Mouse (Mus musculus): ENCODE results near the gene Ceacam1.
A peak's percentile ranks its signal among the peaks of the same experiment; 100 is the strongest.
"Not testable (repeated sequence)": the region's sequence is repeated elsewhere in the genome, so short reads cannot be mapped to it uniquely, and the experiment has no call there.

Gene Ceacam1

GRCm38 (mm10) chr7:25477091-25477751 lies at the start of gene Ceacam1:
Gene Ceacam1, minus strand, starts transcription at chr7:25477603.
- peak in 1 of 2 experiments; percentile 26 for DNase-seq (ENCODE audit: low spot score in 2 of 2)

- DNase-seq (ENCODE audit: low spot score in 2 of 2): not testable (repeated sequence)
Measured at GRCm38 (mm10) chr7:25516070-25516777, 38.8 kb upstream of the Ceacam1 start.

GRCm38 (mm10) chr7:25515667-25516066 lies 38.3 kb upstream of the Ceacam1 start:
- not testable (repeated sequence) for DNase-seq (ENCODE audit: low spot score in 2 of 2)

DNA sequence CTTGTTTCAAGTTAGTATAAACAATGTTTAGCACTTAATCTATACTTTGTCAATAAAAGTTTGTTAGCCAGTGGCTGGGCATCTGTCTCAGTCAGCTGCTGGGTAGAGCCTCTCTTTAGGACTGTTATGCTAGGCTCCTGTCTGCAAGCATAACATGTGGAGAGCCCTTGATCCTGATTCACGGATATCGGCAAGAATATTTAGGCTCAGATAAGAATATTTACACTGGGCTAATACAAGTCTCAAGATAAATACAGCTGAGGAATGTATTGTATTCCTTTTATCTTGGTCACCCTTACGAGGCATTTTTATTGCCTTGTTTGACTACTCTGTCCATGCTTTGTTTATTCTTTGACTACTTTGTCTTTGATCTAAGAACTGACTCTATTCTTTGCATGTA lies 32.5 kb upstream of the Ceacam1 start:
- no peak for DNase-seq (ENCODE audit: low spot score in 2 of 2)

GRCm38 (mm10) chr7:25494649-25495048 lies 17.2 kb upstream of the Ceacam1 start:
- DNase-seq (ENCODE audit: low spot score in 2 of 2): no peak

DNA sequence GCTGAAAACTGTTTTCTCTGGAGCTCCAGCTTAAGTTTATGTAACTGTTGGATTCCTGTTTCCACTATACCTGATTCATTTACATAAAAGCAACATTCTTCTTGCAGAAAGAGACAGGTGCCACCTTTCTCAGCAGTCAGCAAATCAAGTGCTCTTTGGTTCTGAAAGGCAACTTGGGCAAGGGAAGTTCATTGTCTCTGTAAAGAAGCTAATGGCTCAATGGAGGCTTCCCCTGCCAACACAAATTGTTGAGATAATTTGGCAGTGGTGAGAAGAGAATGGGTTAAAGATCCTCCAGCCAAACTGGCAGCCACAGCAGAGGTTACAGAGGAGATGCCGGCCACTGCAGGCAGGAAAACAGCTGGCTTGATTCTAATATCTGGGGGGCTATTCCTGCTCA lies 13.3 kb upstream of the Ceacam1 start:
- DNase-seq (ENCODE audit: low spot score in 2 of 2): not testable (repeated sequence)

DNA sequence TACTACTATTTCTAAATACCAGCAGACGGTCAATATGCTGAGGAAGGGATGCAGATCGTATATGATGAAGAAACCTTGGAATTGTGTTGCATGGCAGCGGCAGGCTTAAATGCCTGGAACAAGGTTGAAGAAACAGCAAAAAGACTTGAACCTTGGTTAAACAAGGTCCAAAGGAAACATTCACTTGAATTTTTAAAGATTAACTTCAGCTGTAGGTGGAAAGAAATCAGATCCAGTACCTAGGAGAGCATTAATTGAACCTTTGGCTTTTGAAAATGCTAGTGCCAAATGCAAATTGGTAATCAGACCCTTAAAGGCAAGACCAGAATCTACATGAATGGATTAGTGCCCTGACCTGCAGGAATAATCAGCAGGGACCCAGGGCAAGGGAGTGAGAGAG lies 12.0 kb upstream of the Ceacam1 start:
- DNase-seq (ENCODE audit: low spot score in 2 of 2): not testable (repeated sequence)

- peak; percentile 30 to 46 for DNase-seq (ENCODE audit: low spot score in 2 of 2)
Measured at GRCm38 (mm10) chr7:25486186-25486585, 8.8 kb upstream of the Ceacam1 start.

GRCm38 (mm10) chr7:25485061-25485460 lies 7.7 kb upstream of the Ceacam1 start:
- no peak for DNase-seq (ENCODE audit: low spot score in 2 of 2)

- no peak for DNase-seq (ENCODE audit: low spot score in 2 of 2)
Measured at GRCm38 (mm10) chr7:25483133-25483735, 5.8 kb upstream of the Ceacam1 start.

DNA sequence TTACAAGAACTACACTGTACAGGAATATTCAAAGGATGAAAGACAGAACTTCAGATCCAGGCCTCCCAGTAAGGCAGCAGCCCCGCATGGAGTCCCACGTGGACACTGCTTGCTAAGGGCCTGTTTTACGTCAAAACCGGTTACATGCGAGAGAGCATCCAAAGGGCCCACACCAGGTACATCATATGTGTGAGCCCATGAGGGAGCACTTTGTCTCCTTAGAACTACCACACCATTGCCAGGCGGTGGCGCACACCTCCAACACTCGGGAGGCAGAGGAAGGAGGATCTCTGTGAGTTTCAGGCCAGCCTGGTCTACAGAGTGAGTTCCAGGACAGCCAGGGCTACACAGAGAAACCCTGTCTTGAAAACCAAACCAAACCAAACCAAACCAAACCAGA lies 3.4 kb upstream of the Ceacam1 start:
- not testable (repeated sequence) for DNase-seq (ENCODE audit: low spot score in 2 of 2)

- DNase-seq (ENCODE audit: low spot score in 2 of 2): no peak
Measured at GRCm38 (mm10) chr7:25479440-25479839, 2.0 kb upstream of the Ceacam1 start.

- DNase-seq (ENCODE audit: low spot score in 2 of 2): not testable (repeated sequence)
Measured at GRCm38 (mm10) chr7:25477752-25478093, 320 bp upstream of the Ceacam1 start.

GRCm38 (mm10) chr7:25471821-25472220 lies 5.6 kb downstream of the Ceacam1 start:
- DNase-seq (ENCODE audit: low spot score in 2 of 2): not testable (repeated sequence)

GRCm38 (mm10) chr7:25465586-25465985 lies 11.8 kb downstream of the Ceacam1 start:
- DNase-seq (ENCODE audit: low spot score in 2 of 2): not testable (repeated sequence)

DNA sequence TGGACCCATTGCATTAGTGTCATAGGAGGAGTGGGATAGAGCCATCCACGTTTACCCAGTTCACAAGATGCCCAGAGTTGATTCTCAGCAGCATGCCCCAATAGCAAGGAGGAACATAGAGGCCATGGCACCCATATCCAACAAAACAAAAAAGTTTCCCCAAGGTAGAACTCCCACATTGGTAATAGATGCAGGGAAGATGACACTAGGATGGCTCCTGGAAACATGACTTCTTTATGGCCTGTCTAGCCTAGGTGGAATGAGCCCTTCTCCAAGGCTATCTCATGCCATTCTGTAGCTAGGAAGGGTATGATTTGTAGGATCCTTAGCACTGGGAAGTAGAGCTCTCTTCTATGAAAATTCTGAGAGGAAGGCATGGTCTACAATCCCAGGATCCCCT lies 12.4 kb downstream of the Ceacam1 start:
- no peak for DNase-seq (ENCODE audit: low spot score in 2 of 2)

GRCm38 (mm10) chr7:25462033-25462337 lies 15.4 kb downstream of the Ceacam1 start:
- not testable (repeated sequence) for DNase-seq (ENCODE audit: low spot score in 2 of 2)

- peak; percentile 69 to 70 for DNase-seq (ENCODE audit: low spot score in 2 of 2)
Measured at GRCm38 (mm10) chr7:25461336-25462032, 15.9 kb downstream of the Ceacam1 start.

GRCm38 (mm10) chr7:25452103-25452502 lies 25.3 kb downstream of the Ceacam1 start:
- DNase-seq (ENCODE audit: low spot score in 2 of 2): no peak

- DNase-seq (ENCODE audit: low spot score in 2 of 2): no peak
Measured at GRCm38 (mm10) chr7:25449913-25450890, 27.2 kb downstream of the Ceacam1 start.

DNA sequence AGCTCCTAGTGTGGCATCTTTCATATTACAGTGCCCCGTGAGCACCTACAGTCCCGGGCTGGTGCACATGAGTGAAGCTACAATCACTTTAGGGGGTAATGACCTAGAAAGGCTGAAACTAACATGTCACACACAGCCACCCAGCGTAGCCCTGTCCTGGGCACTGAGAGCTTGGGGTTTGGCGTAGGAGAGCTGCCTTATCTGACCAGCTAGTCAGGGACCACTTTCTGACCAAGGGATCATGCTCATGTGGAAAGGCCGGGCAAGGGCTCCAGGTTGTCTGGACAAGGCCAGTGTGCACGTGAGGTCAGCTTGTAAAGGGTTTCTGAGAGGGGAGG lies 36.6 kb downstream of the Ceacam1 start:
- no peak for DNase-seq (ENCODE audit: low spot score in 2 of 2)
